Mouse (Mus musculus) lung, postnatal 36 days (tissue): ENCODE data around the gene Zfp42.
A peak's percentile ranks its signal among the peaks of the same experiment; 100 is the strongest.
"Not testable (repeated sequence)": the region's sequence is repeated elsewhere in the genome, so short reads cannot be mapped to it uniquely, and the experiment has no call there.

Source experiments
- DNase-seq: peaks from one replicate; pipeline ENCODE4 v3.0.0; 2022; ENCODE audit warnings: mixed read lengths

The Zfp42 gene

DNA sequence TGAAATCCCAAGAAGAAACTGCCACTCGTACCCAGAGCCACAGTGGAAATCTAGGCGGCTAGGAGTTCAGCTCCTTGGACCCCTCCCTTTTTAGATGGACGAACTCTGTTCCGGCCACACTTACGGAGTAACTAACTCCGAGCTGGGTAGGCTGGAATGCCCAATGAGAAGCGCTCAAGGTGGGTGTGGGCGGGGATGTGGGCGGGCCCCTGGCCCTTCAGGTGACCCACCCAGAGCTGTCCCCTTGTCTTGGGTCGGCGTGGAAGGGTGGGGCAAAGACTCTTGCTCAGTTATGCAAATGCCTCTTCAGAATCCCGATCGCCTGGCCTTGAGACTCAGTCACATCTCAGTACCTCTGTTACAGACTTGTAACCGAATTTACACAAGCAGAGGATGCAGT, at the start of gene Zfp42:
Zfp42 (minus strand) TSS at position 85 of the 400 bp plus-strand sequence.
- no peak for DNase-seq

DNA sequence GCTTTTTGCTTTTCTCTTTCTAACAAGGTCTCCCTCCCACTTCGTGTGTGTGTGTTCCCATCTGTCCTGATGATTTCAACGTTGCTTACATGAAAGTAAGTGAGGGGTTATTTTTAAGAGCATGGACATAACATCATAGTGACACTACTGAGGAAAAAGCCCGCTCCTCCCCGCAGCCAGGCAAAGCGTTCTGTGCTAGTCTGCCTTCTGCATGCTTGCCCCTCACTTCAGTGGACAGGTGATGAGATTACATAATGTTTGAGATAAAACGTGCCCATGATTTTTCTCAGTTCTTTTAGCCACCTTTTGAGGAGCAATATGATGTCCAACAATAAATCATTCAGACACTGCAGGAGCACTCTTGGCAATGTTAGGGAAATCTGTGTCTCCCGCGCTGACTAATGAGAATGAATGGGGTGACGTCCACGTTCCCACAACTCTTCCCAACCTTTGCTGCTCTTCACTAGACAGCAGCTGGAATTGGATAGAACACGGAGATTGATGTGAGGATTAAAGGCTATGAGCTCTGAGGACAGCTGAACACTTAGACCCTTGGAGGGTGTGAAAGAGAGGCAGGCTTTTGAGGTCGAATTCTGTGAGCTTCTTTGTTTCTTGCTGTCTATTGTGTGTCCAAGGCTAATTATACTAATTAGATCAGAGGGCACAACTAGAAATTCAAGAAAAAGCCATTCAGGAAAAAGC, 49.4 kb upstream of the Zfp42 start:
- no peak for DNase-seq

DNA sequence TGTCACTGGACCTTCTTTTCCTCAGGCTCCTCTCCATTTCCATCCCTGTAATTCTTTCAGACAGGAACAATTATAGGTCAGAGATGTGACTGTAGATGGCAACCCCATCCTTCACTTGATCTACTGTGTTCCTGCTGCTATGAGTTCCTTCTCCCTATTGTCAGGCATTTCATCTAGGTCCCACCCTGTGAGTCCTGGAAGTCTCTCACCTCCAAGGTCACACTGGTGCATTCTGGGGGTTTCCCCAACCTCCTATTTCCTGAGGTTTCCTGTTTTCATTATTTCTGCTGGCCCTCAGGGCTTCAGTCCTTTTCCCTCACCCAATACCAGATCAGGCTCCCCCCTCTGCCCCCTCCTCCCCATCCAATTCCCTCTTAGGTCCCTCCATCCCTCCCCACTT, 45.5 kb upstream of the Zfp42 start:
- DNase-seq = not testable (repeated sequence)

DNA sequence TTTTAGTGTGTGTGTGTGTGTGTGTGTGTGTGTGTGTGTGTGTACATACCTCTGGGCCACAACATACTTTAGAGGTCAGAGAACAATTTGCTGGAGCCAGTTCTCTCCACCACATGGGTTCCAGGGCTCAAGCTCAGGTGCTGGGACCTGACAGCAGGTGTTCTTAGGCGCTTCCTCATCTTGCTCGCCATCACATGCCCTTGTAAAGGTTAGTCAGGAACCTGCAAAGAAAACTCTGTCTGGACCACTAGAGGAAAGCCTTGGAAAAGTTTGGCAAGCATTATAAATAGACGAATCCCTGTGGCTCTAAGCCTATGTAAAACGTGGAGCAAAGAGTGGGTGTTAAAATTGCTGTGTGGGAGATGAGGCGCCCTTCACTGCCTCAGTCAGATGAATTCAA, 31.8 kb upstream of the Zfp42 start:
- DNase-seq = no peak

DNA sequence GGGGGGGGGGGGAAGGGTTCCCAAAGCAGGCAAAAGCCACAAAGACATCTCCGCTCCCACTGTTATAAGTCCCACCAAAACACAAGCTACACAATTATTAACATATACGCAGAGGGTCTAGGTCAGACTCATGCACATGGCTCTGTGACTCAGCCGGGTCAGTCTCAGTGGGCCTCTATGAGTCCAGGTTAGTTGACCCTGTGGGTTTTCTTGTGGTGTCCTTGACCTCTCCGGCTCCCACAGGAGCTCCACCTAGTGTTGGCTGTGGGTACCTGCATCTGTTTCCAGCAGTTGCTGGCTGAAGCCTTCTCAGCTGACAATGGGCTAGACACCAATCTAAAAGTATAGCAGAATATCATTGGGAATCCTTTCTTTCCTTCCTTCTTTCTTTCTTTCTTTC, 26.7 kb upstream of the Zfp42 start:
- DNase-seq = peak; percentile 15

DNA sequence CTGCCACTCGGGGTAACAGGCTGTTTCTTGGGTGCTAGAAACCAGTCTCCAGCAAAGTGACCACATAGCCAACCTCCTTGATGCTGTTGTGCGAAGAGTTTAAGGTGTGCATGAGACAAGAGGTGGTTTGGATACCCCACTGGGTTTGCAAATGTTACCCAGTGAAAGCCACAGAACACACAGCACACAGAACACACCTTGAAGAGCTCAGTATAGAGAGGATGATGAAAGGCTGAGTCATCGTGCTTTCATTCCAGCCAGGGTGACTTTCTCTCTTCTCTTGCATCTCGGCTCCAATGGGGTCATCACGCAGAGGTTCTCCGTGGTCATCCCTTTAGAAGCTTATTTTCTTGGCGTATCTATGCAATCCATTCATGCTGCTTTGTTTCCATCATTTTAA, 24.9 kb upstream of the Zfp42 start:
- DNase-seq = no peak

DNA sequence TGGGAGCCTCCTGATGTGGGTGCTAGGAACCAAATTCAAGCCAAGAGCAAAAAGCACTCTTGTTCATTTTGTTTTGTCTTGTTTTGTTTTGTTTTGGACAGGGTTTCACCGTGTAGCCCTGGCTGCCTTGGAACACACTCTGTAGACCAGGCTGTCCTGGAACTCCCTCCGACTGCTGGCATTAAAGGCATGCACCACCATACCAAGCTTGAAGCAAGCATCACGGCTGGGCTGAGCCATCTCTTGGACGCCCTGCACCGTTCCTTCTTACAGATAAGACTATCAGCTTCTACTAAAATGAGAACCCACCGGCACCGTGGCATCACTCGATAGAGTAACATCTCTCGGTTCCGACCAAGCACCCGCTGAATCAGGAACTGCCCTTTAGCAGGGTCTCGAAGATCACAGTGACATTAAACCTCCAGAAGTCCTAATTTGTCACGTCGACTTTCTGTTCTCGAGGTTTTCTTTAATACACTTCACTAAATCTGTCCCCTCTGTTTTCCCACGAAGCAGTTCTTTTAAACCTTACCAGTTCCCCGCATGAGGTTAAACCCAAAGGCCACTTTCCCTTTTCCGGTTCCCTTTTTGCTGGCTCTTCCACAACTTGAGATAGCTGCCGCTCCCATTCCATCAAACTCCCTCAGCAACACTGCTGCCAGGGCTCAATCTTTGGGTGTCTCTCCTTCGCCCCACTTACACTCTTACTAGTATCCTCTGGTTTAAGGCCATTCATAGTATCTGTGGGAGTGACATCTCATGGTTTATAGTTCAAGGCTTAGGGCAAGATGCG, 23.3 kb upstream of the Zfp42 start:
- DNase-seq = no peak

DNA sequence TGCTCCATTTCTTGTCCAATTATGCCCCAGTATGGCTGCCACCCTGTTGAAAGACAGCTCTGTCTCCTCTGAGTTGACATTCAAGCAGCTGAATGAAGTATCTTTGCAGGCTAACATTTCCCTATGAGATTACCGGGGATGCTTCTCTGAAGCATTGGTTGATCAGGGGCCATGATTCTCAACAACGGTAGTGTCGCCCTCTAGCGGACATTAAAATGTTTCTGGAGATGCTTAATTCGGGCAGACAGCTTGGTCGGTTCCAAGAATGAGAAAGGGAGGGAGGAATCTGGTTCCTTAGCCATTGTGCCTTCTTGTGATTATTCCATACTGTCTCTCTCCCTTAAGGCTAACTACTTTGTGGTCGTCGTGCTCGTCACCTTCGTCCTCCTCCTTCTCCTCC, 21.9 kb upstream of the Zfp42 start:
- no peak for DNase-seq

DNA sequence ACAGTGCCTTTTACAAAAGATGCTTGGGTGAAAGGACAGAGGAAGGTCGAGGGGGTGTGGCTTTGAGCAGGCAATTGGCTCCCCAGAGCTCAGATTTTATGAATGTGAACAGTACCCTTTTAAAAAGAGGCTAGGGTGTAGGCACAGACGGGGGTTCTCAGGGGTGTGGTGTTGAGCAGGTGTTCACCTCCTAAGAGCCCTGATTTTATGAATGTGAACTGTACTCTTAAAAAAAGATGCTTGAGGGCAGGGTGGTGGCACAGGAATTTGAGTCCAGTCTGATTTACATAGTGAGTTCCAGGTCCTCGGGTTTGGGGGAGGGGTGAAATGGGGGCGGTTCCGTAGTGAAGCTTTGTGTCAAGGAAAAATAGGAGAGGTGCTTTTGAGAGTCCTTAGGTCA, 14.0 kb upstream of the Zfp42 start:
- peak; percentile 22 for DNase-seq

DNA sequence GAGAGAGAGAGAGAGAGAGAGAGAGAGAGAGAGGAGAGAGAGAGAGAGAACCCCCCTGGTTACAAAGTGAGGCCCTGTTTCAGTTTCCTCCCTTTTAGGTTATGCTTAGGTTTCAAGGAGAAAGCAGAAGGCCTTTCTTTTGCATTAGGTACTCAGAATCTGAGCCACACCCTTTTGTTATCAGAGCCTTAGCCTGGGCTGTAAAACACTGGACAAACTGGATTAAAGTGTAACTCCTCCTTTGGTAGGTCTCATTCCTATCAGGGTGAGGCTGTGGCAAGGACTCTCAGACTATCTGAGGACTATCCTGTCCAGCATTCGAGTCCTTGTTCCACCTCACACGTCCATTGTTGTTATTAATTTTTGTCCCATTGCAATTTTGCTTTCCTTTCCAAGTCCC, 1.4 kb upstream of the Zfp42 start:
- no peak for DNase-seq

DNA sequence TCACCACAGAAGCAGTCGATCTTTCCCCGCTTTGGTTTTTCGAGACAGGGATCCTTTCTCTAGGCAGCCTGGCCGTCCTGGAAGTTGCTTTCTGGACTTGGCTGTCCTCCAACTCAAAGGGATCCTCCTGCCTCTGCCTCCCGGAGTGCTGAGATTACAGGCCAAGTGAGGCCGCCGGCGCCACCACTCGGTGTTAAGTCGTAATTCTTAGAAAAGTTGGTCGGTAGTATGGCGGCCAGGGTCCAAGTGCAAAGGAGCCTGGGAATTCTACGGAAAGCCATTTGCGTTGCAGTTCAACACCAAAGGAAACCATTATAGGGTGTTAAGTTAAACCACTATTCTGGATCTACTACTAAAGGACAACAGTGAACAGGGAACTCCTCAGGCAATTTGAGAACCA, 1.1 kb downstream of the Zfp42 start:
- DNase-seq = no peak

DNA sequence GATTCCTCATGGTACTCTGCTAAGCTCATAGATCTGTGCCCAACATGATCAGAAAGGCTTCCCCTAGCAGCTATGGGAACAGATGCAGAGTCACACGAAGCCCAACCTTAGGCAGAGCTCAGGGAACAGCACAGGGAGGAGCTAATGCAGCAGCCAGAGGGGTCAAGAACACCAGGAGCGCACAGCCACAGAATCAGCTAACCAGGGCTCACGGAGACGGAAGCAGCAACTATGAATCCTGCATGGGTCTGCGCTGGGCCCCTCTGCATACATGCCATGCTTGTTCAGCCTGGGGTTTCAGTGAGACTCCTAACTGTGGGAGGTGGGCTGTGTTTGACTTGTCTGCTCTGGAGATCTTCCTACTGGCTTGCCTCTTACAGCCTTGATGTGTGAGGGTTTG, 7.0 kb downstream of the Zfp42 start:
- no peak for DNase-seq

DNA sequence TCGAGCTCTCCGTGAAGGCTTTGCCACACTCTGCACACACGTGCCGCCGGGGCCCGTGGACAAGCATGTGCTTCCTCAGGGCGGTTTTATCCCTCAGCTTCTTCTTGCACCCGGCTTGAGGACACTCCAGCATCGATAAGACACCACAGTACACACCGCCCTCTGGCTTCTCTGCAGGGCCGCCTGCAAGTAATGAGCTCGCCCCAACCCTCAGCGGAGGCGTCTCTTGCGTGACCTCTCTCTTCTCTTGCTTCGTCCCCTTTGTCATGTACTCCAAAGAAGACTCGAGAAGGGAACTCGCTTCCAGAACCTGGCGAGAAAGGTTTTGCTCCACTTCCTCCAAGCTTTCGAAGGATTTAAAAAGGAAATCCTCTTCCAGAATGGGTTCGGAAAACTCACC, 11.0 kb downstream of the Zfp42 start:
- no peak for DNase-seq

DNA sequence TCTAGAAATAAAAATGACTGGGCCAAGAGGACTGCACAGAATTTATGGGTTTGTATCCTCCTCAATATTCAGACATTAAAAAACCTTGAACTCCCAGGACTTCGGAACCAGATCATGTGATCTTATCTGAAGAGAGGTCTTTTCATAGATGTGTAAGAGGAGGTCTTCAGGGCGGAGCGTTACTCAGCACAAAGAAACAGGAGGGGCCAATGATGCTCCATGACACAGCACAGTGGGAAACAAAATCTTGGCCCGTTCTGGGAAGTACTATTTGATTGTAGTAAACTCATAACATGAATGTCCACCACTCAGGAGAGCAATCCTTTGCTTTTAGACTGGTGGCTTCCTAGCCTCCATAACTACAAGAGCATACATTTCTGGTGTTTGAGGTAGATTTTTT, 12.6 kb downstream of the Zfp42 start:
- DNase-seq = no peak

DNA sequence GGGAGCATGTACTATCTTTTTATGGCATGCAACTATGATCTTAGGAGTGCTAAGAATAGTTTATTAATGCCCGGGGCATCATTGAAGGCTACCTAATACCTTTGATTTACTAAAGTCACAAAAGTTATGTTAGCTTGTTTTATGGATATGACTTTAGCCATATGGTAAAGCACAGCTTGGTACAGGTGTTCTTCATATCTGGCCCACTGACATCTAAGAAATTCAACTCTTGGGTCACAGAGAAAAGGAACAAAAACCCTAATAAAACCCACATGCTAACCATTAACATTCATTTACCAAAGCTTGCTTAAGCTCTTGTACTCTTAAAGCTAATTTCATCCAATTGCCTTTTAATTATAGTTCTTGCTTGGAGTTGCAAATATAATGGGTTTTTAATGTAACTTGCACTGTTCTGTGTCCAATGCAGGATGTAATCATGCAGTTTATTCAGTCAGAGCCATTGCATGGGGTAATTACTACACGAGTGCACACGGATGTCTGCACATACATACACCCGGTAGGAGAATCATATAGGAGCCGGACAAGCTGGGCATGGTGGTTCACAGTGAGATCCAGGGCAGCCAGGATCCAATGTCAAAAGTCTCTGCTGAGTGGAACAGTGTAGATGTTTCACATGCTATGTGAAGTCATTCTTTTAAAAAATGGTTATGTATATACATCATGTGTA, 16.2 kb downstream of the Zfp42 start:
- no peak for DNase-seq

DNA sequence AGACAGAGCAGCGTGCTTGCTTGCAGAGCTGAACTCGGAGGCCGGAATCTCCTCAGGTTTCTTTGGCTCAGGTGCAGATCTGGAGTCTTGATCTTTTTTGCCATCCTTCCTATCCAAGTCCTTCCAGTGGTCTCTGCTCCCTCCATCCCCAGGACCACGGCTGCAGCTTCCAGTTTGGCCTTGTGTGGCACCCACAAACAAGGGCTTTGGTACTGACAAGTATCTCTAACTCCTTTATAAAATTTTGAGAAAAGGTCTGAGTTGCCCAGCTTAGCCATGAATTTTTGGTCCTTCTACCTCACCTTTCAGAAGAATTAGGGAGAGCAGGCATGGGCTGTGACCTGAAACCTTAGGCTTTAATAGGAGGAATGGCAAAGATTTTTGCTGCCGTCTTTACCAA, 17.0 kb downstream of the Zfp42 start:
- no peak for DNase-seq

DNA sequence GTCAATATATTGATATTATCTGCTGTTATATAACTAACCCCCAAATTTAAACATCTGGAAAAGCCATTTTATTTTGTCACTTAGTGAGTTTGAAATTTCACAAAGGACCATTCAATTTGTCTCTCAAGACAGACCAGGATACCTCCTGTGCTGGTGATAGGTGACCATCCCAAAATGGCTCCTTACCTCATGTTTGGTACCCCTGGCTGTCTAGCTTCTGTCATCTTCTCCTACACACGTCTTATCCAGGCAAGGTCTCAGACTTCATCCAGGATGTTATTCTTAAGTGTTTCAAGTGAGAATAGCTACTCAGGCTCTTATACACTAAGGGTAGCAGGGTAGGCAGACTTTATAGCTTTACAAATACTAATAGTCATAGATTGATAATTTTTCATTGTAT, 17.9 kb downstream of the Zfp42 start:
- DNase-seq = no peak

DNA sequence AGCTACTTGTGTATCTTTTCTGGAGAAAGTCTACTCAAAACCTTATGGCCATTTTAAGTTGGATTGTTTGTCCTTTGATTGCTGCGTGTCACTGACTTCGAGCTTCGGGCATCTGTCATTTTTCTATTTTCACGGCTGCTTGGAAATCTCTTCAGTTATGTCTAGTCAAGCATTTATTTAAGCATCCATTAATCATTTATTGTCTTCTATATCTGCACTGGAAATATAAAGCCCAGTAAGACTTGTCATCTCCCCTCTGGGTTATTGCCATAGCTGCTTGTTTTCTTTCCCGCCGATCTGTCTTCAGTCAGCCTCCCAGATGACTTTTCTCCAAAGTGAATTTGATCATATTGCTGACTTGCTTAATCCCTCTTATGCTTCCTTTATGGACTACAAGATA, 19.3 kb downstream of the Zfp42 start:
- no peak for DNase-seq

DNA sequence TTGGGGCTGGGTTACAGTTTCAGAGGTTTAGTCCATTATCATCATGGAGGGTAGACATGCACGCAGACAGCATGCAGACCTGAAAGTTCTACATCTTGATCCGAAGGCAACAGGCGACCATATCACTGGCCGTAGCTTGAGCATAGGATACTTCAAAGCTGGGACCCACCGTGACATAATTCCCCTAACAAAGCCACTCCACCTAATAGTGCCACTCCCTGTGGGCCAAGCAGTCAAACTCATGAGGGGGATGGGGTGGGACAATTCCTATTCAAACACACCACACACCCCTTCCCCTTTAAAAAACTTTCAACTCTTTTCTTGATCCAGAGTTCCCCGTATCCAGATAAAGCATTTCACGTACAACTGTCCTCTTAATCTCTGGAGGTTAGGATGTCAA, 23.5 kb downstream of the Zfp42 start:
- no peak for DNase-seq

DNA sequence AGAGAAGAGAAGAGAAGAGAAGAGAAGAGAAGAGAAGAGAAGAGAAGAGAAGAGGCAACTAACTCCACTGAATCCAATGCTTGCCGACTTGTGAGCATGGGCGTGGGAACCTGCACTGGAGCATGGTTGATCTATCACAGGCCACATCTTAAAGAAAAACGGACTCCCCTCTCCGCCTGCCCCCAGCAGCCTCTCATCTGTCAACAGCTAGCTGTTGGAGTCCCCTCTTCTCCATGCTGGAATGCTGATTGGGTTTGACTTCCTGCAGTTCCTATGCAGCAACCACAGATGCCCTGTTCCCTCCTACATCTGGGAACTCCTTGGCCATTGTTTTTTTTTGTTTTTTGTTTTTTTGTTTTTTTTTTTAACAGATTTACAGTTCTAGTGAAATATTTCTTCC, 28.4 kb downstream of the Zfp42 start:
- no peak for DNase-seq

DNA sequence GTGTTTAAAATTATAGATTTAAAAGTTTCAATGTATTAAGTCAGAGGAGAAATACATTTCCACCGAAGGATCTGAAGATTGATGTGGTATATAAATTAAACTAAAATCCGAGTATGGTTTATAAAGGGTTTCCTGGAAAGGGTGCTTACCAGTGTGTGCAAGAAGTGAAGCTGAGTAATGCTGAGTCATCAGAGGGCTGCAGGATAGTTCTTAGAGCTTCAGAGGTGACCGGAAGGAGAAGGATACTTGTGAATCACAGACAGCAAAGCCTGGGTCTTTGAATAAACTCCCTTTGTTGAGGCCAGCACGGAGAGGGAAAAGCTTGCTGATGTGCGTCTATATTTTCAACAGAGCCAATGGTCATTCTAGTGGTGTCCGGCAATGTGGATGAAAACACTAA, 45.8 kb downstream of the Zfp42 start:
- no peak for DNase-seq

DNA sequence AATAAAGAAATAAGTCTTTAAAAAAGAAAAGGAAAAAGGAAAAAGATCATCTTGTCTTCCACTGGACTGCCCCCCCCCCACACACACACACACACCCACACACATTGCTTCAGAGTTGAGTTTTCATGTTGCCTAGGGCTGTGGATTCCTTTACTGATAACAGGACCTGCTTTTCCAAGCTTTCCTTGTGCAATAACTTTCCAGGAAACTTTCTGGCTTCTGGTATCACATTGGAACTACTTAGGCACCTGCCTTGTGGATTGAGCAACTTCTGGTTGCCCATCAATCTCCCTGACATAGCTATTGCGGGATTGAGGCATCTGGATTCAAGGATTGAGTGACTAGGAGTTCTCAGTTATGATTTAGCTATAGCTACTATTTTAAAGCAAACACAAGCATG, 48.9 kb downstream of the Zfp42 start:
- DNase-seq = no peak

DNA sequence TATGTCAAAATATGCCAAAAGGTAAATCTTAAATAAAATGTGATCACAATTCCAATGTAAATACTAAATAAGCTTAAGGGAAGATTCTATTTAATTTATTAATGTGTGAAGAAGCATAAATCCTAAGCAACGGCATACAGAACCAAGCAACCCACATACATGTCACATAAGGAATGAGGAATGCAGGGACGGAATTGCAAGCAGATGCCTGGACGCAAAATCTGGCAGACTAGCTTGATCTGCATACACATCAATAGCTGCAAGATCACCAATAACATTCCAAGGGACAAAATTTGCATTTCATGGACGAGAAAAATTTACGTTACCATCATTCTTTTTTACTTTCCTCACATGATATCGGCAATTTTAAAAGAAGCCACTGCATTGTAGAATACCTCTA, 51.1 kb downstream of the Zfp42 start:
- no peak for DNase-seq

DNA sequence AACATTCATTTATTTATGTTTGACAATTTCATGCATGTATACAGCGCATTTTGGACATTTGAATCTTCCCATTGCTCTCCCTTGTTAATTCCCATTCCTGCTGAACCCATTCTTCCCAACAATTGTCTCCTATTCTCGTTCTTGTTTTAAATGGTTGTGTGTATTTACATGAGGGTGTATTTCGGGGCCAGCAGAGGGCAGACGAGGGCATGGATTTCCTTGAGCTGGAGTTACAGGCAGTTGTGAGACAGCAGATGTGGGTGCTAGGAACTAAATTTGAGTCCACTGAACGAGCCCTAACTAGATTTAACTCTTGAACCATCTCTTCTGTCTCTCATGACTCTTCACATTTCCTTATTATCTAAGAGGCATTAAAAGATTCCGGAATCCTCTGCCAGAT, 55.1 kb downstream of the Zfp42 start:
- no peak for DNase-seq
